8 mouse cellular contexts compared by ENCODE assay signal in genomic region chrX:8101017-8101416, GRCm38 (mm10). TPM values are rescaled to one million over a fixed set of nuclear protein-coding genes. Genes with fewer than 3 reads are reported as not detected.
A peak's percentile ranks its signal among the peaks of the same experiment; 100 is the strongest.
DNase-seq lines count a peak whose midpoint lies in the region; ATAC-seq and TF ChIP-seq lines count a peak whose summit lies in the region.

No protein-coding gene starts in this region.

- H3K4me2 ChIP-seq in lung, embryonic 14.5 days = 0 out of 2 replicates have a peak overlapping the region, but pooled peaks have one; percentile 16
- H3K4me2 ChIP-seq in hindbrain, embryonic 16.5 days (ENCODE audit: low read length) = peak overlapping the region; percentile 27
- no peak overlapping the region for H3K4me2 ChIP-seq in liver, embryonic 12.5 days

- no peak overlapping the region for H3K27ac ChIP-seq in lung, embryonic 14.5 days (ENCODE audit: low read depth)
- H3K27ac ChIP-seq in hindbrain, embryonic 16.5 days (ENCODE audit: low read depth, low read length) = peak overlapping the region; percentile 79
- peak overlapping the region; percentile 84; the same call in 1 of the 2 replicates for H3K27ac ChIP-seq in liver, embryonic 12.5 days

- DNase-seq in lung, embryonic 14.5 days = peak; percentile 83
- no peak for DNase-seq in lung, adult 2 months
- peak; percentile 90 for DNase-seq in embryo, embryonic 10.5 days (ENCODE audit: low spot score)
- peak; percentile 33 to 39 for DNase-seq in right cerebral cortex, postnatal 36 days (ENCODE audit: low spot score in 2 of 2)
- no peak for DNase-seq in urinary bladder, postnatal 10 days (ENCODE audit: low spot score)
- no peak for DNase-seq in lung, postnatal 14 days

- no peak overlapping the region for H3K4me3 ChIP-seq in lung, embryonic 14.5 days (ENCODE audit: low read depth, low read length)
- no peak overlapping the region for H3K4me3 ChIP-seq in lung, adult 2 months (replicated peaks; ENCODE audit: extremely low read depth, low read depth, low read length)
- H3K4me3 ChIP-seq in hindbrain, embryonic 16.5 days (ENCODE audit: low read length) = no peak overlapping the region
- no peak overlapping the region for H3K4me3 ChIP-seq in liver, embryonic 12.5 days

- TF ChIP-seq POLR2A in lung, adult 2 months (IDR thresholded peaks at IDR 0.05; ENCODE audit: borderline replicate concordance, extremely low read depth, low read depth, low read length) = no peak

- no peaks in the 10 kb centered on the region for H3K9me3 ChIP-seq in lung, embryonic 14.5 days (ENCODE audit: low read depth, low read length)
- 0 out of 2 replicates have a peak, but pooled peaks cover 4% of the 10 kb centered on the region for H3K9me3 ChIP-seq in hindbrain, embryonic 16.5 days (ENCODE audit: control insufficient read depth, low read length)
- no peaks in the 10 kb centered on the region for H3K9me3 ChIP-seq in liver, embryonic 12.5 days (replicated peaks)

- peak; percentile 58 for TF ChIP-seq CTCF in lung, embryonic 14.5 days (IDR thresholded peaks at IDR 0.05; ENCODE audit: low read depth)
- no peak for TF ChIP-seq CTCF in lung, adult 2 months (IDR thresholded peaks at IDR 0.05; ENCODE audit: insufficient read depth, low read length)

- no peaks in the 10 kb centered on the region for H3K27me3 ChIP-seq in lung, embryonic 14.5 days (ENCODE audit: insufficient read depth, low read length)
- H3K27me3 ChIP-seq in hindbrain, embryonic 16.5 days (replicated peaks; ENCODE audit: control insufficient read depth, insufficient read depth, low read length) = no peaks in the 10 kb centered on the region
- H3K27me3 ChIP-seq in liver, embryonic 12.5 days (replicated peaks) = no peaks in the 10 kb centered on the region

- H3K36me3 ChIP-seq in lung, embryonic 14.5 days (ENCODE audit: insufficient read depth) = no peaks in the 10 kb centered on the region
- H3K36me3 ChIP-seq in hindbrain, embryonic 16.5 days (ENCODE audit: control insufficient read depth, insufficient read depth, low read length) = no peaks in the 10 kb centered on the region
- no peaks in the 10 kb centered on the region for H3K36me3 ChIP-seq in liver, embryonic 12.5 days

- 9% methylated on average over 3 of the region's 3 CpGs for WGBS in lung, embryonic 14.5 days
- WGBS in lung, adult 2 months = 40% methylated on average over 3 of the region's 3 CpGs
- WGBS in hindbrain, embryonic 16.5 days = 18% methylated on average over 3 of the region's 3 CpGs
- 29% methylated on average over 3 of the region's 3 CpGs for WGBS in liver, embryonic 12.5 days (ENCODE audit: insufficient replicate concordance)

- no peak overlapping the region for H3K9ac ChIP-seq in lung, embryonic 14.5 days
- no peak overlapping the region for H3K9ac ChIP-seq in hindbrain, embryonic 16.5 days (ENCODE audit: low read depth, low read length)
- H3K9ac ChIP-seq in liver, embryonic 12.5 days = no peak overlapping the region

- no peak for ATAC-seq in lung, embryonic 14.5 days (ENCODE audit: insufficient read depth)
- peak; percentile 75 for ATAC-seq in hindbrain, embryonic 16.5 days
- ATAC-seq in liver, embryonic 12.5 days = no peak

- H3K4me1 ChIP-seq in lung, embryonic 14.5 days (ENCODE audit: insufficient read depth) = no peaks in the 10 kb centered on the region
- no peaks in the 10 kb centered on the region for H3K4me1 ChIP-seq in lung, adult 2 months (ENCODE audit: control insufficient read depth, insufficient read depth, low read length)
- H3K4me1 ChIP-seq in hindbrain, embryonic 16.5 days (ENCODE audit: control insufficient read depth, insufficient read depth, low read depth, low read length) = no peaks in the 10 kb centered on the region
- peaks cover 33% of the 10 kb centered on the region for H3K4me1 ChIP-seq in liver, embryonic 12.5 days

RNA-seq across cellular contexts. Expression of gene Was, which starts 10.7 kb away (rescaled TPM):
- 0.43 and 0.60 TPM in 2 replicates for polyA plus RNA-seq in lung, embryonic 14.5 days (2014; fragmentation: Nextera tagmentation; extraction: Ambion mirVana)
- polyA plus RNA-seq in lung, adult 2 months (2012; rRNA removed) = 9.4 and 9.7 TPM in 2 replicates
- polyA plus RNA-seq in hindbrain, embryonic 16.5 days (2015; fragmentation: Nextera tagmentation; extraction: Ambion mirVana) = 0.28 and 0.29 TPM in 2 replicates
- polyA plus RNA-seq in liver, embryonic 12.5 days (2016; fragmentation: Nextera tagmentation; extraction: Ambion mirVana) = 3.2 and 3.5 TPM in 2 replicates

RNA-seq across cellular contexts. Expression of gene Suv39h1, which starts 26.5 kb away (rescaled TPM):
- polyA plus RNA-seq in lung, embryonic 14.5 days (2014; fragmentation: Nextera tagmentation; extraction: Ambion mirVana) = 71.6 and 74.3 TPM in 2 replicates
- polyA plus RNA-seq in lung, adult 2 months (2012; rRNA removed) = 9.0 and 10.6 TPM in 2 replicates
- 34.2 and 41.4 TPM in 2 replicates for polyA plus RNA-seq in hindbrain, embryonic 16.5 days (2015; fragmentation: Nextera tagmentation; extraction: Ambion mirVana)
- 57.1 and 57.5 TPM in 2 replicates for polyA plus RNA-seq in liver, embryonic 12.5 days (2016; fragmentation: Nextera tagmentation; extraction: Ambion mirVana)

RNA-seq across cellular contexts. Expression of gene Wdr13, which starts 31.7 kb away (rescaled TPM):
- 20.8 and 21.8 TPM in 2 replicates for polyA plus RNA-seq in lung, embryonic 14.5 days (2014; fragmentation: Nextera tagmentation; extraction: Ambion mirVana)
- polyA plus RNA-seq in lung, adult 2 months (2012; rRNA removed) = 137 and 139 TPM in 2 replicates
- polyA plus RNA-seq in hindbrain, embryonic 16.5 days (2015; fragmentation: Nextera tagmentation; extraction: Ambion mirVana) = 65.0 and 65.9 TPM in 2 replicates
- 9.4 and 9.9 TPM in 2 replicates for polyA plus RNA-seq in liver, embryonic 12.5 days (2016; fragmentation: Nextera tagmentation; extraction: Ambion mirVana)

RNA-seq across cellular contexts. Expression of gene Rbm3, which starts 44.7 kb away (rescaled TPM):
- polyA plus RNA-seq in lung, embryonic 14.5 days (2014; fragmentation: Nextera tagmentation; extraction: Ambion mirVana) = 589 and 659 TPM in 2 replicates
- 60.2 and 92.3 TPM in 2 replicates for polyA plus RNA-seq in lung, adult 2 months (2012; rRNA removed)
- polyA plus RNA-seq in hindbrain, embryonic 16.5 days (2015; fragmentation: Nextera tagmentation; extraction: Ambion mirVana) = 269 and 303 TPM in 2 replicates
- polyA plus RNA-seq in liver, embryonic 12.5 days (2016; fragmentation: Nextera tagmentation; extraction: Ambion mirVana) = 351 and 363 TPM in 2 replicates

Comparison
In these comparisons a context has a peak if more than half of its experiments do, and no peak if none do; other contexts are left out.
1. DNase-seq: peak in lung, embryonic 14.5 days (single experiment), embryo, embryonic 10.5 days (single experiment) and right cerebral cortex, postnatal 36 days (2 of 2); none in lung, adult 2 months (single experiment), urinary bladder, postnatal 10 days (single experiment) and lung, postnatal 14 days (single experiment).